Mouse (Mus musculus) 3T3-L1 (cell line): ENCODE data around the gene Zfp420.
"Not testable (repeated sequence)": the region's sequence is repeated elsewhere in the genome, so short reads cannot be mapped to it uniquely, and the experiment has no call there.

Source experiments
- DNase-seq: peaks from one replicate; pipeline ENCODE4 v3.0.0-alpha.2; 2015; ENCODE audit warnings: low read depth, low spot score

The Zfp420 gene

GRCm38 (mm10) chr7:29859532-29860517 lies at the start of gene Zfp420:
Gene Zfp420, plus strand, starts transcription at chr7:29859979.
- peak; percentile 94 for DNase-seq

GRCm38 (mm10) chr7:29812244-29812643 lies 47.5 kb upstream of the Zfp420 start:
- DNase-seq: no peak

- DNase-seq: no peak
These were observed 45.4 kb upstream of the Zfp420 start for GRCm38 (mm10) chr7:29814381-29814780.

GRCm38 (mm10) chr7:29815061-29815784 lies 44.6 kb upstream of the Zfp420 start:
- DNase-seq: no peak

- peak; percentile 96 for DNase-seq
These were observed 43.8 kb upstream of the Zfp420 start, which contains the start of gene Zfp790 for GRCm38 (mm10) chr7:29815910-29816429. Gene Zfp790, plus strand, starts transcription at chr7:29816114.

- DNase-seq: peak; percentile 77
These were observed 41.0 kb upstream of the Zfp420 start for GRCm38 (mm10) chr7:29818619-29819254.

GRCm38 (mm10) chr7:29828001-29828400 lies 31.8 kb upstream of the Zfp420 start:
- no peak for DNase-seq

- DNase-seq: no peak
These were observed 30.0 kb upstream of the Zfp420 start for GRCm38 (mm10) chr7:29829804-29830203.

GRCm38 (mm10) chr7:29836816-29837215 lies 23.0 kb upstream of the Zfp420 start:
- peak; percentile 12 for DNase-seq

GRCm38 (mm10) chr7:29839256-29839655 lies 20.5 kb upstream of the Zfp420 start:
- no peak for DNase-seq

GRCm38 (mm10) chr7:29842105-29842504 lies 17.7 kb upstream of the Zfp420 start:
- DNase-seq: no peak

- DNase-seq: peak; percentile 69
These were observed 15.2 kb upstream of the Zfp420 start for GRCm38 (mm10) chr7:29844616-29845015.

GRCm38 (mm10) chr7:29852831-29853218 lies 7.0 kb upstream of the Zfp420 start:
- no peak for DNase-seq

- DNase-seq: peak; percentile 74
These were observed 6.4 kb upstream of the Zfp420 start, which contains the start of gene Zfp940 for GRCm38 (mm10) chr7:29853219-29853842. Gene Zfp940, minus strand, starts transcription at chr7:29853669.

- no peak for DNase-seq
These were observed 1.9 kb downstream of the Zfp420 start for GRCm38 (mm10) chr7:29861660-29862059.

- DNase-seq: no peak
These were observed 14.5 kb downstream of the Zfp420 start for GRCm38 (mm10) chr7:29874256-29874655.

GRCm38 (mm10) chr7:29877561-29877960 lies 17.8 kb downstream of the Zfp420 start:
- not testable (repeated sequence) for DNase-seq

GRCm38 (mm10) chr7:29880056-29880455 lies 20.3 kb downstream of the Zfp420 start:
- DNase-seq: no peak

- no peak for DNase-seq
These were observed 21.1 kb downstream of the Zfp420 start for GRCm38 (mm10) chr7:29880916-29881315.

- DNase-seq: no peak
These were observed 30.7 kb downstream of the Zfp420 start for GRCm38 (mm10) chr7:29890501-29890900.

- no peak for DNase-seq
These were observed 33.0 kb downstream of the Zfp420 start for GRCm38 (mm10) chr7:29892756-29893155.
